Mouse (Mus musculus): ENCODE measurements around the gene Olfr764-ps1.
A peak's percentile ranks its signal among the peaks of the same experiment; 100 is the strongest.
"Not testable (repeated sequence)": the region's sequence is repeated elsewhere in the genome, so short reads cannot be mapped to it uniquely, and the experiment has no call there.

The Olfr764-ps1 gene

DNA sequence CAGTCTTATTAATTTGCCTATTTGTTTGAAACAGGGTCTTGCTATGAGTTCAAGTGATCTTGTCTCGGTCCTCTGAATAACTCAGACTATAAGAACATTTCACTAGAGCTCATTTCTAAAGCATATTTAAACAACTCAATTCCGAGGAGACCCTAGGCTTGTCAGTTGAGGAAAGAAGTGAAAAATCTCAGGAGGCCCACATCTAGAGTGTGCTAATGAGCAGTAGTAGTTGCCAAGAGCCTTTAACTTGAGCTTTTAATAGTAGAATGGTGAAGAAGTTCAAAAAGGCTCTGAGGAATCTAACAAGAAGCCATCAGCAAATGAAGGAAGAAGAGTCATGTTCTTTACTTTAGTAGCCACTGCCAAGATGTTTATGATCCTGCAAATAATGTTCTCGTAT lies at the start of gene Olfr764-ps1:
Gene Olfr764-ps1 (minus strand): TSS at position 101 of the 400 bp plus-strand sequence.
- no peak for DNase-seq (ENCODE audit: low read depth)

GRCm38 (mm10) chr10:129082810-129083209 lies 43.1 kb upstream of the Olfr764-ps1 start, which contains the start of gene Olfr767:
TSS of gene Olfr767 (minus strand) at chr10:129082910.
- not testable (repeated sequence) for DNase-seq (ENCODE audit: low read depth)

GRCm38 (mm10) chr10:129068877-129069276 lies 29.2 kb upstream of the Olfr764-ps1 start, which contains the start of gene Olfr766-ps1:
TSS of gene Olfr766-ps1 (minus strand) at chr10:129068977.
- no peak for DNase-seq (ENCODE audit: low read depth)

GRCm38 (mm10) chr10:129049898-129050297 lies 10.2 kb upstream of the Olfr764-ps1 start, which contains the start of gene Olfr765:
TSS of gene Olfr765 (minus strand) at chr10:129049998.
- not testable (repeated sequence) for DNase-seq (ENCODE audit: low read depth)

DNA sequence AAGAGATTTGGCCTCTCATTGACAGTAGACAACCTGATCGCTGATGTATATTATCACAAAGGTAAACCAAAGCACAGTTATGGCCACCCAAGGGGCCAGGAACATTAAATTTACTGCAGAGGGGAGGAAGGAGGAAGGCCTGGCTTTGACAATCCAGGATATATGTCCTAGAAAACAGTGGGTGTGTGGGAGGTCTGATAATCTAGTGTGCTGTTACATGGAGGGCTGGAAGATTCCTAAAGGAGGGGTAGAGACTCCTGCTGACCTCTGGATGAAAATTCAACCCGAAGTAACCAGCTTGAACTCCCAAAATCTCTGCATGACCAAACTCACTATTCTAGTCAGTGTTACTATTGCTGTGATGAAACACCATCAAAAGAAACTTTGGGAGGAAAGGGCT lies 11.4 kb downstream of the Olfr764-ps1 start:
- DNase-seq (ENCODE audit: low read depth) = no peak

GRCm38 (mm10) chr10:129026018-129026662 lies 13.6 kb downstream of the Olfr764-ps1 start:
- peak; percentile 58 for DNase-seq (ENCODE audit: low read depth)

GRCm38 (mm10) chr10:129023319-129023718 lies 16.4 kb downstream of the Olfr764-ps1 start:
- no peak for DNase-seq (ENCODE audit: low read depth)

DNA sequence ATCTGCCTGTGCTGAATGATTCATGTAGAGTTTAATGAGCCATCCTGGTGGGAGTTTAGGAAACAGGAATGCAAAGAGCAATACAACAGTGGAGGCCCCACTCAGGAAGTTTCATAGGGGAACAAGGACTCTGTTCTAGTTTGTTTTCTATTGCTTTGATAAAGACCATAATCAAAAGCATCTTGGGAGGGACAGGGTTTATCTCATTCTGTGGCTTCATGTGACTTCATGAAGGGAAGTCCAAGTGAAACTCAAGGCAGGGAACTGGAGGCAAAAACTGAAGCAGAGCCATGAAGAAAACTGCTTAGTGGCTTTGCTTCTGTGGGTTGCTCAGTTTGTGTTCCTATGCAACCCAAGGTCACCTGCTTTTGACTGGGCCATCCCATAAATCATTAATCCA lies 25.2 kb downstream of the Olfr764-ps1 start:
- no peak for DNase-seq (ENCODE audit: low read depth)

- DNase-seq (ENCODE audit: low read depth) = not testable (repeated sequence)
These were observed 28.2 kb downstream of the Olfr764-ps1 start for GRCm38 (mm10) chr10:129011511-129011910.

- no peak for DNase-seq (ENCODE audit: low read depth)
These were observed 29.3 kb downstream of the Olfr764-ps1 start, which contains the start of gene Olfr763 for GRCm38 (mm10) chr10:129010288-129010841. TSS of gene Olfr763 (plus strand) at chr10:129010791.

DNA sequence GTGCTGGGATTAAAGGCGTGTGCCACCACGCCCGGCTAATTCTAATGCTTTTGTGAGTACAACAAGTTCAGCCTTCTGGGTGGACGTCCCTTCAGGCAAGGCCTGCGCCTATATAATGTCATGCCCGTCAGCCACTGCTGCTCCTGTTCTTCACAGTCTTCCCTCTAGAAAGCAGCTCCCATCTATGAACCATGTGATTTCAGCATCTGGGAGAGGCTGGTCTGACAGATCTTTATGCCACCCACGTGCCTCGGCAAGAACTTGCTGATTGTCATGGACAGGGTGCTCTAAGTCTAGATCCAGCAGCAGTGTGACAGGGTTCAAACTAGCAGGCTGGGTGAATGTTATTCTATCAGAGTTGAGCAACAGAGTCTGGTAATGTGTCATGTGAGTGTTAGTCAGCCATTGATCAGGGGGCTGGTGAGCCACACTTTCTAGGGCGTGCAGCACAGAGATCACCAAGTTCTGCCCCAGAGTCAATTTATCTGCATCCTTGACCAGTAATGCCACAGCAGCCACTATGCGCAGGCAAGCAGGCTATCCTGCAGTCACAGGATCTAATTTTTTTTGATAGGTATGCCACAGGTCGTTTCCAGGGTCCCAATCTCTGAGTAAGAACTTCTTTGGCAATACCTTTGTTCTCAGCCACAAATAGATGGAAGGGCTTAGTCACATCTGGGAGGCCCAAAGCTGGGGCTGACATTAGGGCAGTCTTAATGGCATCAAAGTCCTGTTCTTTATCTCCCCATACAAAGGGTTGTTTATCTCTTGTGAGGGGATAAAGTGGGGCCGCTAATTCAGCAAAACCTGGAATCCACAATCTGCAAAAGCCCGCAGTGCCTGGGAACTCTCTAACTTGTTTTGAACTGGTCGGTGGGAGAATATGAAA lies 35.4 kb downstream of the Olfr764-ps1 start:
- no peak for DNase-seq (ENCODE audit: low read depth)

DNA sequence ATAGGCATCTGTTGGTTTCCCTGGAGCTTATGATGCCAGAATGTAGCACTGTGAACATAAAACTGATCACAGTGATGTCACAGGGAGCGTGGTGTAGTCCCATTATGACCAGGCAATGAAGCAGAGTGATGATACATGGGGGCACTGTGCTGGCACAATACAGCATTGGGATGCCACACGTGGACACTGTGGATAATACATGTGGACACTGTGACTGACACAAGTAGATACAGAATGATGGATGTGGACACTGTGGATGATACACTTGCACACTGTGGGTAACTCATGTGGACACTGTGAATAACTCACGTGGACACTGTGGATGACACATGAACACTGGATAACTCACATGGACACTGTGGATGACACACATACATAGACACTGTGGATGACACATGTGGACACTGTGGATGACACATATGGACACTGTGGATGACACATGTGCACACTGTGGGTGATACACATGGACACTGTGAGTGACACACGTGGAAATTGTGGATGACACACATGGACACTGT lies 43.1 kb downstream of the Olfr764-ps1 start:
- DNase-seq (ENCODE audit: low read depth) = no peak

DNA sequence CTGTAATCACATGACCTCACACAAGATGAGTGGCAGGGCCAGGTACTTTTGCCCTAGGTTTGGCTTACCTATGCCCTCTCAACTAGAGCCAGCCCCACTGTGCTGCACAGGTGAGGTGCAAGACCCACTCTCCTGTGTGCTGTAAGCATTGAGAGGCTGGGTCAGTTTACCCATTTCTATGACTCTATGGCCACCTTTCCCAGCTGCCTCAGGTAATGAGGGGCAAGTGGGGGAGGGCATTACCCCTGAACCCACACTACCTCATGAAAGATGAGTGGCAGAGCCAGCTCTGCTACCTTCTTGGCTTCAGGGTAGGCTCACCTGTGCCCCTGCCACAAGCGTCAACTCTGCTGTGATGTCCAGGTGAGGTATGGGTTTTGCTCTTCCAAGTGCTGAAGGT lies 43.9 kb downstream of the Olfr764-ps1 start:
- DNase-seq (ENCODE audit: low read depth) = no peak

GRCm38 (mm10) chr10:128990994-128991393 lies 48.7 kb downstream of the Olfr764-ps1 start:
- DNase-seq (ENCODE audit: low read depth) = peak; percentile 87

- DNase-seq (ENCODE audit: low read depth) = not testable (repeated sequence)
These were observed 49.4 kb downstream of the Olfr764-ps1 start for GRCm38 (mm10) chr10:128990129-128990850.

DNA sequence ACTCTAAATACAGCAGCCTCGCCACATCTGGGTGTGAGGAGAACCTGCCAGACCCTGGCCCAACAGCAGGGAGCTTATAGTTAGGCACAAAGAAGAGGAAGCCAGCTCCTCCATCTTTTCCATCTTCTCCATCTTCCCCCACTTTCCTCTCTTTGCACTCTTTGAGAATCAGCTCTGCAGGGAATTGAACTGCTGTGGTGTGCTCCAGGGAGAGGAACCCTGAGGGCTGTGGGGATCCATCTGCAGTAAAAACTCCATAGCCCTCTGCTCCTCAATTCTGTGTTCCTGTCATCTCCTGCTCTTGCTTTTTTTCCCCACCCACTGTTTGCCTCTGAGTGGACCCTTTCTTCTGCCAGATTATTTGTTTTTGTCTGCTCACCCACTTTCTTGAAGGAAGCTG lies 50.6 kb downstream of the Olfr764-ps1 start, which contains the start of gene Olfr9:
Gene Olfr9 (plus strand): TSS at position 301 of the 400 bp plus-strand sequence.
- DNase-seq (ENCODE audit: low read depth) = not testable (repeated sequence)
